Mouse (Mus musculus) regulatory T cell (primary cell): ENCODE measurements around the gene Atp2a1.

Experiments used
- in situ Hi-C: fragments of 300-600 bp; cut with MboI, MseI; formaldehyde crosslinking; loops from one replicate; pipeline ENCODE4 v1.15.1; 2025; ENCODE audit warnings: high pct_unique_total_duplicates

Atp2a1 gene

GRCm38 (mm10) chr7:126455242-126455641, 7.7 kb downstream of the Atp2a1 start:
- in situ Hi-C loops: no loop called here

- in situ Hi-C loops: no loop called here
Observed at GRCm38 (mm10) chr7:126453861-126454260, 9.0 kb downstream of the Atp2a1 start.

GRCm38 (mm10) chr7:126452244-126452643, 10.7 kb downstream of the Atp2a1 start:
- in situ Hi-C loops: no loop called here

GRCm38 (mm10) chr7:126450641-126451040, 12.3 kb downstream of the Atp2a1 start:
- in situ Hi-C loops: no loop called here

GRCm38 (mm10) chr7:126449991-126450390, 12.9 kb downstream of the Atp2a1 start:
- in situ Hi-C loops: no loop called here

- in situ Hi-C loops: no loop called here
Observed at GRCm38 (mm10) chr7:126448481-126448880, 14.4 kb downstream of the Atp2a1 start.

GRCm38 (mm10) chr7:126446217-126446616, 16.7 kb downstream of the Atp2a1 start:
- in situ Hi-C loops: no loop called here

- in situ Hi-C loops: no loop called here
Observed at GRCm38 (mm10) chr7:126445104-126445815, 17.6 kb downstream of the Atp2a1 start.

- in situ Hi-C loops: no loop called here
Observed at GRCm38 (mm10) chr7:126444536-126444935, 18.4 kb downstream of the Atp2a1 start.

- in situ Hi-C loops: no loop called here
Observed at GRCm38 (mm10) chr7:126443997-126444396, 18.9 kb downstream of the Atp2a1 start.

- in situ Hi-C loops: no loop called here
Observed at GRCm38 (mm10) chr7:126440134-126440533, 22.8 kb downstream of the Atp2a1 start.

- in situ Hi-C loops: no loop called here
Observed at GRCm38 (mm10) chr7:126436851-126437250, 26.1 kb downstream of the Atp2a1 start.

GRCm38 (mm10) chr7:126435801-126436200, 27.1 kb downstream of the Atp2a1 start:
- in situ Hi-C loops: no loop called here

GRCm38 (mm10) chr7:126434726-126435125, 28.2 kb downstream of the Atp2a1 start:
- in situ Hi-C loops: no loop called here

GRCm38 (mm10) chr7:126430167-126430566, 32.7 kb downstream of the Atp2a1 start:
- in situ Hi-C loops: no loop called here

GRCm38 (mm10) chr7:126429503-126429898, 33.4 kb downstream of the Atp2a1 start:
- in situ Hi-C loops: no loop called here

- in situ Hi-C loops: no loop called here
Observed at GRCm38 (mm10) chr7:126428631-126429502, 34.0 kb downstream of the Atp2a1 start, which contains the start of gene Rabep2. Rabep2 (plus strand) TSS chr7:126428759.

- in situ Hi-C loops: no loop called here
Observed at GRCm38 (mm10) chr7:126428154-126428553, 34.8 kb downstream of the Atp2a1 start.

- in situ Hi-C loops: no loop called here
Observed at GRCm38 (mm10) chr7:126427323-126427860, 35.5 kb downstream of the Atp2a1 start.

- in situ Hi-C loops: no loop called here
Observed at GRCm38 (mm10) chr7:126424161-126424560, 38.7 kb downstream of the Atp2a1 start.

GRCm38 (mm10) chr7:126421756-126422155, 41.2 kb downstream of the Atp2a1 start:
- in situ Hi-C loops: no loop called here

- in situ Hi-C loops: no loop called here
Observed at GRCm38 (mm10) chr7:126418496-126418895, 44.4 kb downstream of the Atp2a1 start.
